Mouse (Mus musculus): ENCODE data around the gene E130308A19Rik. TPM values are rescaled to one million over a fixed set of nuclear protein-coding genes. Genes with fewer than 3 reads are reported as not detected.

The E130308A19Rik gene
- polyA plus RNA-seq, 1 experiment from 2014 or later = 2.9 TPM

GRCm38 (mm10) chr4:59649119-59649518, 23.1 kb downstream of the E130308A19Rik start:
- WGBS (ENCODE audit: missing documents) = 98% methylated on average over 5 of the region's 5 CpGs
- Histone ChIP-seq H3K79me2 (ENCODE audit: inconsistent target) (no peaks in the 10 kb centered on the region), H3K27ac (no peak overlapping the region), H3K4me3 (ENCODE audit: inconsistent target) (no peak overlapping the region), H3K36me3 (ENCODE audit: inconsistent target) (no peaks in the 10 kb centered on the region)

- H3K4me3 ChIP-seq (ENCODE audit: inconsistent target) = no peak overlapping the region
- H3K36me3 ChIP-seq (ENCODE audit: inconsistent target) = no peaks in the 10 kb centered on the region
- WGBS (ENCODE audit: missing documents) = 100% methylated on average over 1 of the region's 1 CpGs
- no peak overlapping the region for H3K27ac ChIP-seq
- H3K79me2 ChIP-seq (ENCODE audit: inconsistent target) = no peaks in the 10 kb centered on the region
Observed at GRCm38 (mm10) chr4:59652166-59652681, 26.2 kb downstream of the E130308A19Rik start.

GRCm38 (mm10) chr4:59656061-59656642, 30.1 kb downstream of the E130308A19Rik start:
- Histone ChIP-seq H3K4me3 (ENCODE audit: inconsistent target) (no peak overlapping the region), H3K27ac (no peak overlapping the region), H3K79me2 (ENCODE audit: inconsistent target) (no peaks in the 10 kb centered on the region), H3K36me3 (ENCODE audit: inconsistent target) (no peaks in the 10 kb centered on the region)
- WGBS (ENCODE audit: missing documents) = 89% methylated on average over 5 of the region's 5 CpGs

- Histone ChIP-seq H3K4me3 (ENCODE audit: inconsistent target) (no peak overlapping the region), H3K79me2 (ENCODE audit: inconsistent target) (no peaks in the 10 kb centered on the region), H3K36me3 (ENCODE audit: inconsistent target) (no peaks in the 10 kb centered on the region), H3K27ac (no peak overlapping the region)
- 100% methylated on average over 1 of the region's 1 CpGs for WGBS (ENCODE audit: missing documents)
Observed at GRCm38 (mm10) chr4:59662163-59662562, 36.2 kb downstream of the E130308A19Rik start.

- H3K79me2 ChIP-seq (ENCODE audit: inconsistent target) = no peaks in the 10 kb centered on the region
- H3K36me3 ChIP-seq (ENCODE audit: inconsistent target) = no peaks in the 10 kb centered on the region
- no peak overlapping the region for H3K4me3 ChIP-seq (ENCODE audit: inconsistent target)
- no peak overlapping the region for H3K27ac ChIP-seq
- 92% methylated on average over 6 of the region's 6 CpGs for WGBS (ENCODE audit: missing documents)
Observed at GRCm38 (mm10) chr4:59663451-59663850, 37.4 kb downstream of the E130308A19Rik start.

- H3K27ac ChIP-seq = no peak overlapping the region
- no peaks in the 10 kb centered on the region for H3K79me2 ChIP-seq (ENCODE audit: inconsistent target)
- H3K4me3 ChIP-seq (ENCODE audit: inconsistent target) = no peak overlapping the region
- H3K36me3 ChIP-seq (ENCODE audit: inconsistent target) = no peaks in the 10 kb centered on the region
- 79% methylated on average over 3 of the region's 3 CpGs for WGBS (ENCODE audit: missing documents)
Observed at GRCm38 (mm10) chr4:59666550-59667317, 40.7 kb downstream of the E130308A19Rik start.

- Histone ChIP-seq H3K27ac (no peak overlapping the region), H3K36me3 (ENCODE audit: inconsistent target) (no peaks in the 10 kb centered on the region), H3K79me2 (ENCODE audit: inconsistent target) (no peaks in the 10 kb centered on the region), H3K4me3 (ENCODE audit: inconsistent target) (no peak overlapping the region)
- 94% methylated on average over 3 of the region's 3 CpGs for WGBS (ENCODE audit: missing documents)
Observed at GRCm38 (mm10) chr4:59668050-59668449, 42.0 kb downstream of the E130308A19Rik start.

- Histone ChIP-seq H3K4me3 (ENCODE audit: inconsistent target) (no peak overlapping the region), H3K27ac (no peak overlapping the region), H3K36me3 (ENCODE audit: inconsistent target) (no peaks in the 10 kb centered on the region), H3K79me2 (ENCODE audit: inconsistent target) (no peaks in the 10 kb centered on the region)
- 93% methylated on average over 1 of the region's 1 CpGs for WGBS (ENCODE audit: missing documents)
Observed at GRCm38 (mm10) chr4:59669131-59669530, 43.1 kb downstream of the E130308A19Rik start.

- no peak overlapping the region for H3K27ac ChIP-seq
- WGBS (ENCODE audit: missing documents) = 90% methylated on average over 1 of the region's 2 CpGs
Observed at GRCm38 (mm10) chr4:59670015-59670414, 44.0 kb downstream of the E130308A19Rik start.

GRCm38 (mm10) chr4:59673423-59674117, 47.6 kb downstream of the E130308A19Rik start:
- Histone ChIP-seq H3K4me3 (ENCODE audit: inconsistent target) (no peak overlapping the region), H3K36me3 (ENCODE audit: inconsistent target) (no peaks in the 10 kb centered on the region), H3K27ac (no peak overlapping the region), H3K79me2 (ENCODE audit: inconsistent target) (no peaks in the 10 kb centered on the region)
- WGBS (ENCODE audit: missing documents) = 92% methylated on average over 2 of the region's 2 CpGs

More at GRCm38 (mm10) chr4:59670015-59670414, 44.0 kb downstream of the E130308A19Rik start:
- Histone ChIP-seq H3K79me2 (ENCODE audit: inconsistent target) (no peaks in the 10 kb centered on the region), H3K4me3 (ENCODE audit: inconsistent target) (no peak overlapping the region), H3K36me3 (ENCODE audit: inconsistent target) (no peaks in the 10 kb centered on the region)

- H3K79me2 ChIP-seq (ENCODE audit: inconsistent target) = no peaks in the 10 kb centered on the region
- H3K27ac ChIP-seq = no peak overlapping the region
- WGBS (ENCODE audit: missing documents) = 82% methylated on average over 8 of the region's 8 CpGs
- H3K4me3 ChIP-seq (ENCODE audit: inconsistent target) = no peak overlapping the region
- H3K36me3 ChIP-seq (ENCODE audit: inconsistent target) = no peaks in the 10 kb centered on the region
Observed at GRCm38 (mm10) chr4:59674929-59675679, 49.1 kb downstream of the E130308A19Rik start.

GRCm38 (mm10) chr4:59675699-59676098, 49.7 kb downstream of the E130308A19Rik start:
- no peak overlapping the region for H3K27ac ChIP-seq

GRCm38 (mm10) chr4:59681383-59681782, 55.4 kb downstream of the E130308A19Rik start:
- Histone ChIP-seq H3K79me2 (ENCODE audit: inconsistent target) (no peaks in the 10 kb centered on the region), H3K27ac (no peak overlapping the region), H3K4me3 (ENCODE audit: inconsistent target) (no peak overlapping the region), H3K36me3 (ENCODE audit: inconsistent target) (no peaks in the 10 kb centered on the region)
- WGBS (ENCODE audit: missing documents) = 94% methylated on average over 1 of the region's 1 CpGs

More at GRCm38 (mm10) chr4:59675699-59676098, 49.7 kb downstream of the E130308A19Rik start:
- Histone ChIP-seq H3K79me2 (ENCODE audit: inconsistent target) (no peaks in the 10 kb centered on the region), H3K36me3 (ENCODE audit: inconsistent target) (no peaks in the 10 kb centered on the region), H3K4me3 (ENCODE audit: inconsistent target) (no peak overlapping the region)
- 74% methylated on average over 3 of the region's 3 CpGs for WGBS (ENCODE audit: missing documents)

- WGBS (ENCODE audit: missing documents) = 83% methylated on average over 3 of the region's 3 CpGs
- no peaks in the 10 kb centered on the region for H3K36me3 ChIP-seq (ENCODE audit: inconsistent target)
- H3K79me2 ChIP-seq (ENCODE audit: inconsistent target) = no peaks in the 10 kb centered on the region
- H3K4me3 ChIP-seq (ENCODE audit: inconsistent target) = no peak overlapping the region
- H3K27ac ChIP-seq = no peak overlapping the region
Observed at GRCm38 (mm10) chr4:59682491-59682890, 56.5 kb downstream of the E130308A19Rik start.
